Mouse (Mus musculus): ENCODE results near the gene Dus1l.

DNA sequence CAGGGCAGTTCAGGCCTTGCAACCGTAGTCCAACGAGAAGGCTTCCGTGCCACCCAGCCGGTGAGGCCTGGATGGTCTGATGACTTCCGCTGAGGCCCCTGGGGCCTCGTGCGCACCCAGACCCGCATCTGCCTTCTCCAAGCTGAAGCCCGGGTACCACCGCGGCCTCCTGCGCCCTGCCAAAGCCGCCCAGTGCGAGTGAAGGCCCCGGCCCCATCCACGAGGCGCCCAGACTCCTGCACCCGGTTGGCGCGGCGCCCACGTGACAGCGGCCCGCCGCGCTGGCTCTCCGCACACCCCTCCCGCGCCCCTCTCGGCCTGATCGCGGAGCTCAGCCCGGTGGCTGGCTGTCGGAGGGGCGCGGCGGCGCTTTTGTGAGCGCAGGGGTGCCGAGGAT, 27.3 kb upstream of the Dus1l start:
- no peak for TF ChIP-seq POLR2A (IDR thresholded peaks at IDR 0.05; ENCODE audit: borderline replicate concordance, extremely low read depth, low read depth, low read length)
- TF ChIP-seq CTCF (IDR thresholded peaks at IDR 0.05; ENCODE audit: insufficient read depth, low read length), result no peak
